Mouse (Mus musculus): ENCODE data around the gene Rfc2.

Rfc2 gene

GRCm38 (mm10) chr5:134581146-134581545 lies at the start of gene Rfc2:
Rfc2 (plus strand) TSS chr5:134581366.
- DNase-seq (ENCODE audit: extremely low read depth, low read depth, low spot score) = no peak

GRCm38 (mm10) chr5:134531585-134531984 lies 49.6 kb upstream of the Rfc2 start:
- DNase-seq (ENCODE audit: extremely low read depth, low read depth, low spot score) = no peak

- DNase-seq (ENCODE audit: extremely low read depth, low read depth, low spot score) = no peak
Observed at GRCm38 (mm10) chr5:134532417-134532816, 48.7 kb upstream of the Rfc2 start.

- no peak for DNase-seq (ENCODE audit: extremely low read depth, low read depth, low spot score)
Observed at GRCm38 (mm10) chr5:134536036-134536435, 45.1 kb upstream of the Rfc2 start.

GRCm38 (mm10) chr5:134539891-134540290 lies 41.3 kb upstream of the Rfc2 start:
- no peak for DNase-seq (ENCODE audit: extremely low read depth, low read depth, low spot score)

GRCm38 (mm10) chr5:134540881-134541280 lies 40.3 kb upstream of the Rfc2 start:
- peak; percentile 58 for DNase-seq (ENCODE audit: extremely low read depth, low read depth, low spot score)

- DNase-seq (ENCODE audit: extremely low read depth, low read depth, low spot score) = no peak
Observed at GRCm38 (mm10) chr5:134541640-134542039, 39.5 kb upstream of the Rfc2 start.

- no peak for DNase-seq (ENCODE audit: extremely low read depth, low read depth, low spot score)
Observed at GRCm38 (mm10) chr5:134544516-134545241, 36.5 kb upstream of the Rfc2 start.

GRCm38 (mm10) chr5:134545242-134545629 lies 35.9 kb upstream of the Rfc2 start:
- DNase-seq (ENCODE audit: extremely low read depth, low read depth, low spot score) = no peak

GRCm38 (mm10) chr5:134546790-134547189 lies 34.4 kb upstream of the Rfc2 start:
- no peak for DNase-seq (ENCODE audit: extremely low read depth, low read depth, low spot score)

GRCm38 (mm10) chr5:134548306-134548705 lies 32.9 kb upstream of the Rfc2 start:
- no peak for DNase-seq (ENCODE audit: extremely low read depth, low read depth, low spot score)

GRCm38 (mm10) chr5:134549640-134550168 lies 31.5 kb upstream of the Rfc2 start:
- no peak for DNase-seq (ENCODE audit: extremely low read depth, low read depth, low spot score)

- no peak for DNase-seq (ENCODE audit: extremely low read depth, low read depth, low spot score)
Observed at GRCm38 (mm10) chr5:134550836-134551232, 30.3 kb upstream of the Rfc2 start.

GRCm38 (mm10) chr5:134551233-134552109 lies 29.7 kb upstream of the Rfc2 start:
- DNase-seq (ENCODE audit: extremely low read depth, low read depth, low spot score) = no peak

- DNase-seq (ENCODE audit: extremely low read depth, low read depth, low spot score) = peak; percentile 50
Observed at GRCm38 (mm10) chr5:134552110-134552972, 28.8 kb upstream of the Rfc2 start, which contains the start of gene Clip2. Clip2 (minus strand) TSS chr5:134552434.

GRCm38 (mm10) chr5:134553951-134554546 lies 27.1 kb upstream of the Rfc2 start:
- no peak for DNase-seq (ENCODE audit: extremely low read depth, low read depth, low spot score)

GRCm38 (mm10) chr5:134555463-134556164 lies 25.6 kb upstream of the Rfc2 start:
- DNase-seq (ENCODE audit: extremely low read depth, low read depth, low spot score) = no peak

- DNase-seq (ENCODE audit: extremely low read depth, low read depth, low spot score) = no peak
Observed at GRCm38 (mm10) chr5:134560071-134560449, 21.1 kb upstream of the Rfc2 start, which contains the start of gene Syna. Syna (minus strand) TSS chr5:134560171.

- DNase-seq (ENCODE audit: extremely low read depth, low read depth, low spot score) = no peak
Observed at GRCm38 (mm10) chr5:134560450-134561171, 20.6 kb upstream of the Rfc2 start.

Data from fat pad, adult 2 months (tissue).